Mouse (Mus musculus): Measurements from ENCODE around the gene AI481877. TPM values are rescaled to one million over a fixed set of nuclear protein-coding genes. Genes with fewer than 3 reads are reported as not detected.

AI481877 gene
- total RNA-seq, 2 experiments from 2014 or later: not detected

- DNase-seq: no peak
These were observed 104.4 kb downstream of the AI481877 start for GRCm38 (mm10) chr4:59034325-59034917.

GRCm38 (mm10) chr4:59016922-59017321 lies 121.9 kb downstream of the AI481877 start:
- no peak for DNase-seq

GRCm38 (mm10) chr4:59015181-59015580 lies 123.6 kb downstream of the AI481877 start:
- DNase-seq: no peak

- no peak for DNase-seq
These were observed 127.3 kb downstream of the AI481877 start for GRCm38 (mm10) chr4:59011446-59011845.

GRCm38 (mm10) chr4:59009696-59010095 lies 129.1 kb downstream of the AI481877 start:
- DNase-seq: no peak

GRCm38 (mm10) chr4:59009186-59009585 lies 129.6 kb downstream of the AI481877 start:
- DNase-seq: no peak

GRCm38 (mm10) chr4:59007974-59008373 lies 130.8 kb downstream of the AI481877 start:
- DNase-seq: no peak

GRCm38 (mm10) chr4:59007016-59007415 lies 131.8 kb downstream of the AI481877 start:
- no peak for DNase-seq

- no peak for DNase-seq
These were observed 132.6 kb downstream of the AI481877 start for GRCm38 (mm10) chr4:59006211-59006610.

GRCm38 (mm10) chr4:59003806-59004200 lies 135.0 kb downstream of the AI481877 start:
- DNase-seq: no peak

GRCm38 (mm10) chr4:59002948-59003805 lies 135.6 kb downstream of the AI481877 start, which contains the start of gene Gm20503:
Gene Gm20503, plus strand, starts transcription at chr4:59003210.
- DNase-seq: peak; percentile 93

GRCm38 (mm10) chr4:59000614-59001013 lies 138.2 kb downstream of the AI481877 start:
- DNase-seq: peak; percentile 43

GRCm38 (mm10) chr4:58999686-59000085 lies 139.1 kb downstream of the AI481877 start:
- peak; percentile 83 for DNase-seq

GRCm38 (mm10) chr4:58998688-58999087 lies 140.1 kb downstream of the AI481877 start:
- DNase-seq: no peak

- peak; percentile 31 for DNase-seq
These were observed 141.7 kb downstream of the AI481877 start for GRCm38 (mm10) chr4:58997081-58997480.

- no peak for DNase-seq
These were observed 143.5 kb downstream of the AI481877 start for GRCm38 (mm10) chr4:58995251-58995693.

GRCm38 (mm10) chr4:58994762-58995161 lies 144.0 kb downstream of the AI481877 start, which contains the start of gene Dnajc25:
Gene Dnajc25, plus strand, starts transcription at chr4:58995062.
- DNase-seq: no peak

Other genes with a start within 250 kb of the AI481877 start
- 100 to 1,000 TPM; 129 to 131 TPM for gene Ecpas, start 226.2 kb downstream of the AI481877 start, total RNA-seq (2021)
- under 1 TPM; 0.21 to 0.25 TPM for gene Zkscan16, start 195.4 kb downstream of the AI481877 start, total RNA-seq (2021)
- 10 to 100 TPM in 1 of 2 experiments, 1 to 10 TPM in 1; 8.5 to 11.4 TPM for gene Ptgr1, start 151.9 kb downstream of the AI481877 start, total RNA-seq (2021)
- 10 to 100 TPM; 16.4 to 16.8 TPM for gene Dnajc25, start 143.9 kb downstream of the AI481877 start, total RNA-seq (2021)
- gene Gm20503, start 135.8 kb downstream of the AI481877 start, total RNA-seq (2021): 1 to 10 TPM; 3.4 to 5.1 TPM
- gene Gng10, start 103.9 kb downstream of the AI481877 start, total RNA-seq (2021): 10 to 100 TPM; 28.8 to 31.8 TPM
- gene Ugcg, start 50.3 kb upstream of the AI481877 start, total RNA-seq (2021): 10 to 100 TPM; 26.8 to 29.2 TPM

All from heart, postnatal 4 days (tissue).